In the genomic region with DNA sequence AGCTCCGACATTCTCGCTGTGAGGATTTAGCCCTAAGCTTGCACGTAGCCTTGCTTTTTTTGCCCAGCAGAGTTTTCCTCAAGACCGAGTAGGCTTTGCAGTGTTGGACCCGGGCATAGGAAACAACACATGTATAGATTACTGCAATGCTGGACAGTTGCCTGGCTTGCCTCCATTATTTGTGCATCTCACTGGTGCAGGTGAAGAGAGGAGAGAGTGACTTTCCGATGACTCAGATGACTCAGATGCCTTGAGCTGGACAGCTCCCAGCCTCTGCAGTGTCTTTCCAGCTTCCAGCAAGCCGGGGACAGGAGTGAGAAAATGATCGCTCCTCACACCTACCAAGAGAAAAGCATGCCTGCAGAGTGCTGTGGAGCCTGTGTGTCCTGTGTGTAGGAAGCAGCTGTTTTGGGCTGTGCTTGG, we compare ENCODE assay signal across 10 mouse cellular contexts. TPM values are rescaled to one million over a fixed set of nuclear protein-coding genes. Genes with fewer than 3 reads are reported as not detected.
DNase-seq lines count a peak whose midpoint lies in the region; ATAC-seq and TF ChIP-seq lines count a peak whose summit lies in the region.
"Had no signal": no experiment of that assay in that cellular context is flagged by ENCODE, and none has a peak within 500 bp of the region (broad histone marks: within the 10 kb centered on the region; RNA-seq: fewer than 3 reads in every experiment).

No protein-coding gene starts in this region.

- peaks cover 6% of the 10 kb centered on the region; the same call in 1 of the 2 replicates for H3K4me1 ChIP-seq in liver, postnatal 0 days (ENCODE audit: insufficient read depth)
- 0 out of 2 replicates have a peak, but pooled peaks cover 4% of the 10 kb centered on the region for H3K4me1 ChIP-seq in liver, embryonic 12.5 days
- peaks cover 20% of the 10 kb centered on the region for H3K4me1 ChIP-seq in cortical plate, adult 2 months (ENCODE audit: control insufficient read depth, insufficient read depth, low read length)
- H3K4me1 ChIP-seq: midbrain, embryonic 12.5 days had no signal

- 54% methylated on average over 8 of the region's 8 CpGs for WGBS in liver, postnatal 0 days (ENCODE audit: insufficient replicate concordance)
- 51% methylated on average over 8 of the region's 8 CpGs for WGBS in liver, embryonic 12.5 days (ENCODE audit: insufficient replicate concordance)

- peak; percentile 65 for DNase-seq in gastrocnemius, adult 18-20 months (ENCODE audit: low spot score)
- DNase-seq in gastrocnemius, postnatal 10 days = no peak
- DNase-seq in liver, postnatal 0 days = no peak
- peak; percentile 63 for DNase-seq in right cerebral cortex, postnatal 25 days
- DNase-seq in lung, postnatal 14 days = no peak

- TF ChIP-seq CTCF in liver, postnatal 0 days (IDR thresholded peaks at IDR 0.05; ENCODE audit: low read depth) = no peak
- TF ChIP-seq CTCF in cortical plate, adult 2 months (IDR thresholded peaks at IDR 0.05; ENCODE audit: extremely low read depth, insufficient read depth, low read length) = no peak

- no peaks in the 10 kb centered on the region for H3K9me3 ChIP-seq in liver, postnatal 0 days (ENCODE audit: low read length)
- no peaks in the 10 kb centered on the region for H3K9me3 ChIP-seq in liver, embryonic 12.5 days (replicated peaks)
- H3K9me3 ChIP-seq: midbrain, embryonic 12.5 days had no signal

- no peak for TF ChIP-seq EP300 in liver, postnatal 0 days (IDR thresholded peaks at IDR 0.05; ENCODE audit: low read depth)

- peaks cover 10% of the 10 kb centered on the region; the same call in 1 of the 2 replicates for H3K36me3 ChIP-seq in liver, postnatal 0 days (replicated peaks; ENCODE audit: insufficient read depth, low read length)
- H3K36me3 ChIP-seq in liver, embryonic 12.5 days = no peaks in the 10 kb centered on the region
- H3K36me3 ChIP-seq: midbrain, embryonic 12.5 days had no signal

- H3K4me3 ChIP-seq in liver, postnatal 0 days (ENCODE audit: low read depth, low read length) = no peak overlapping the region
- H3K4me3 ChIP-seq in liver, embryonic 12.5 days = no peak overlapping the region
- H3K4me3 ChIP-seq in cortical plate, adult 2 months (ENCODE audit: insufficient read depth, low read length) = no peak overlapping the region
- H3K4me3 ChIP-seq: midbrain, embryonic 12.5 days had no signal

- H3K27me3 ChIP-seq in liver, postnatal 0 days (ENCODE audit: insufficient read depth, low read length) = no peaks in the 10 kb centered on the region
- H3K27me3 ChIP-seq in liver, embryonic 12.5 days (replicated peaks) = no peaks in the 10 kb centered on the region
- H3K27me3 ChIP-seq: midbrain, embryonic 12.5 days had no signal

- H3K4me2 ChIP-seq in liver, postnatal 0 days (ENCODE audit: low read depth, low read length) = no peak overlapping the region
- no peak overlapping the region for H3K4me2 ChIP-seq in liver, embryonic 12.5 days
- H3K4me2 ChIP-seq: midbrain, embryonic 12.5 days had no signal

- H3K9ac ChIP-seq in liver, postnatal 0 days (replicated peaks) = no peak overlapping the region
- no peak overlapping the region for H3K9ac ChIP-seq in liver, embryonic 12.5 days
- H3K9ac ChIP-seq: midbrain, embryonic 12.5 days had no signal

- no peak for TF ChIP-seq POLR2A in cortical plate, adult 2 months (IDR thresholded peaks at IDR 0.05; ENCODE audit: extremely low read depth, insufficient read depth, low read length)

- peak; percentile 12; the same call in 1 of the 2 replicates for ATAC-seq in liver, postnatal 0 days
- ATAC-seq in liver, embryonic 12.5 days = no peak
- ATAC-seq in erythroid progenitor cell, adult 5-6 weeks (replicated peaks; ENCODE audit: low FRiP score, poor library complexity, severe bottlenecking) = no peak
- ATAC-seq: intestine, postnatal 0 days had no signal

- no peak overlapping the region for H3K27ac ChIP-seq in liver, postnatal 0 days (ENCODE audit: low read depth)
- no peak overlapping the region for H3K27ac ChIP-seq in liver, embryonic 12.5 days
- H3K27ac ChIP-seq in cortical plate, adult 2 months (ENCODE audit: insufficient read depth, low read length) = 0 out of 2 replicates have a peak overlapping the region, but pooled peaks have one; percentile 17
- H3K27ac ChIP-seq: midbrain, embryonic 12.5 days had no signal

RNA-seq across cellular contexts. Expression of gene Klf9, which starts 21.4 kb away (rescaled TPM):
- 100 to 1,000 TPM; 105 to 142 TPM for total RNA-seq in gastrocnemius, adult 18-20 months (2021)
- 10 to 100 TPM; 50.4 to 83.1 TPM for total RNA-seq in gastrocnemius, postnatal 10 days (2021)
- 12.6 and 17.2 TPM in 2 replicates for polyA plus RNA-seq in liver, postnatal 0 days (2015; fragmentation: Nextera tagmentation; extraction: Ambion mirVana)
- 2.1 and 2.7 TPM in 2 replicates for polyA plus RNA-seq in liver, embryonic 12.5 days (2016; fragmentation: Nextera tagmentation; extraction: Ambion mirVana)
- polyA plus RNA-seq in cortical plate, adult 2 months (2012; rRNA removed) = 112 and 121 TPM in 2 replicates
- 1.1 and 2.9 TPM in 2 replicates for total RNA-seq in erythroid progenitor cell, adult 5-6 weeks (2015; ENCODE audit: low replicate concordance)
- 4.2 and 4.5 TPM in 2 replicates for total RNA-seq in erythroid progenitor cell, adult 5-6 weeks (2017; ENCODE audit: low replicate concordance)

Comparison
In these comparisons a context has a peak if more than half of its experiments do, and no peak if none do; other contexts are left out.
1. DNase-seq: peak in gastrocnemius, adult 18-20 months (single experiment) and right cerebral cortex, postnatal 25 days (single experiment); none in gastrocnemius, postnatal 10 days (single experiment), liver, postnatal 0 days (single experiment) and lung, postnatal 14 days (single experiment).
2. RNA of gene Klf9, which starts 21.4 kb away (total RNA-seq): 105 to 142 TPM in gastrocnemius, adult 18-20 months and 50.4 to 83.1 TPM in gastrocnemius, postnatal 10 days; 1.1 to 4.5 TPM in erythroid progenitor cell, adult 5-6 weeks; every median in the first group is over 4 times any median in the second.